Mouse (Mus musculus): Measurements from ENCODE around the gene Med8. TPM values are rescaled to one million over a fixed set of nuclear protein-coding genes. Genes with fewer than 3 reads are reported as not detected.

The Med8 gene
- total RNA-seq (2023), result 59.5 TPM

DNA sequence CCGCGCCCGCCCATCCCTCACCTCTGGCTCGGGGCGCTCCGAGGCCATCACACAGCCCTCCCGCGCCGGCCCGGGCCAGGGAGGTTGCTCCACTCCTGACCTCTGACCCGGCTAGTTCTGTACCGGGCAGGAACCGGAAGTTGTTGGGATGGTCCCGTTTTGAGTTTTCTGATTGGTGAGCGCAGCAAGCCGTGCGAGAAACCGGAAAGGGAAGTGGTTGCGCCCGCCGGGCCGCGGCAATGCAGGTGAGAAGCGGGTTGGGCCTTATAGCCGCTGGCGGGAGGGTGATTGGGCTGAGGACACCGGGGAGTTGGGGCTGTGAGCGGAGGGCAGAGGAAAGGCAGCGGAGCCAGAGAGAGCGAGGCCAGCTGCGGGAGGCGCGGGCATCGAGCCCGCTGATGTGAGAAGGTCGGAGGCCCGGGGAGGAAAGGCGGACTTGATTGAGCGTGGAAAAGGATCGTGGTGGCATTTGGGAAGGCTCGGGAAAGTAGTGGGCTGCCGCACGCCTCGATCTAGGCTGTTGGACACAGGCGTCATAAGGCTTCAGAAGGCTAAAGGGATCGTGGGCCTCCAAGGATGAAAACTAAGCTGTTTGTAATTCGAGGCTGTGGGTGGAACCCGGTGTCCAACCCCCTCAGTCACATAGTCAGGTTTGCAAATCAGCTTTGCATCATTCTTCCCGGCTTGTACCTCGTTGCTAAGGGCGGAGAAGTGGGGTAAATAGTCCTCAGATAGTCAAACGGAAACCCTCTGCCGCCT lies at the start of gene Med8, which contains the start of gene Szt2:
TSS of gene Med8 (plus strand) at position 196 of the 759 bp plus-strand sequence.
TSS of gene Szt2 (minus strand) at position 132 of the 759 bp plus-strand sequence.

DNA sequence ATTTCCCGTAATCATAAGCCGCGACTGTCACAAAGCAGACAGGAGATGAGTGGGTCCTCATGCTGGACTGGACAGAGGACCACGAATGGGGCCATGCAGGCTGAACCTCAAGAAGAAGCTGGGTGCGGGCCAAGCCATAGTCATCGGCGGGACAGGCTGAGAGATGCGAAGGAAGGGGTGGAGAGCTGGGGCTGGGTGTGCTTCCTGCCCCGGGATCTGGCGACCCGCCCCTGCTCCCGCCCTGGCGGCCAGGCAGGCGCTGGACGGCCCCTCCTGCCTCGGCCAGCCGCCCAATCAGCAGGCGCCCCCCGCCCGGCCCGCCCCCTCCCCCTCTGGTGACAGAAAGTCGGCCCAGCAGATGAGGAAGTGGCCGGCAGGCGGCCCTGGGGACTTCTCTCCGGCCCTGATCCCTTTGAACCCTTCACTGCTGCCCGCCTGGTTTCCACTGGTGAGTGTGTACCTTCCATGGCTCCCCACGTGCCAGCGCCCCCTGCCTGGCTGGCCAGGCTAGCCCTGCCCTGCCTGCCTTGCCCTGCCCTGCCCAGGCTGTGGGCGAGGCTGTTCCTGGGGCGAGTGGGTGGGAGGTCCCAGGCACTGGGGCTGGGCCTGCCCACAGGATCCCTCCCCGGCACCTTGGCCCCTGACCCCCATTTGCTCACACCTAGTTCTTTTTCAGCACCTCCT lies 18.8 kb downstream of the Med8 start, which contains the start of gene Elovl1:
TSS of gene Elovl1 (plus strand) at position 326 of the 684 bp plus-strand sequence.

DNA sequence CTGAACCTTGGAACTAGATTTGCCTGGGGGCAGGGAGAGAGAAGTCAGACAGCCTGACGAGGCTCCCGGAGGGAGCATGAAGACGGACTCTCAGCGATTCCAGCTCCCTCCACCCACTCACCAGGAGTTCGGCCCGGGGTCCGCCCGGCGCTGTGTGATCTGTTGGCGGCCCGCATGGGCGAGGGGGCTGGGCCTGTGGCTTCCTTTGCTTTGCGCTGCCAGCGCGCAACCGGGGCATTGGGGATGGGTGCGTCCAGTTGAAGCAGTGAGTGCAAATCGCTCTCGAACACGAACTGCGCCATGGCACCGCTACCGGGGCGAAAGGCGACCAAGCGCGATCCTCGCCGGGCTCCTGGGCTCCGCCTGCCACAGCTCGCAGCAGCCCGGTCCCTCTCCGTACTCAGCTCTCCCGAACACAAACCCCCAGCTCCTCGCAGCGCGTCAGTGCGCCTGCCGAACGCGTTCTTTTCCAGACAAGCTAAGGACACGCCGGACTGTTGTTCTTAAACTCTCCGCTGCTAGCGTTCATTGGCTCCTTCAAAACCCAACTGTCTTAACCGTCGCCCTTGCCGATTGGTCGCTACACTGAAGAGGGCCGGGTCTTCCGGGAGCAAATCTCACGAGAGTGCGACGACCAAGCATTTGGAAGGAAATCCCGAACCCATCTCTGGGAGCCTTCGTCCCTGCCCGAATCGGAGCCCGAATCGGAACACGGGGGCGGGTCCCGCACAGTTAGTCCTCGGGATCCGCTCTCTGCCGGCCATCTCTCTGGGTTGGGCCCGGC lies 27.9 kb downstream of the Med8 start, which contains the start of gene Cdc20:
TSS of gene Cdc20 (minus strand) at position 533 of the 784 bp plus-strand sequence.

DNA sequence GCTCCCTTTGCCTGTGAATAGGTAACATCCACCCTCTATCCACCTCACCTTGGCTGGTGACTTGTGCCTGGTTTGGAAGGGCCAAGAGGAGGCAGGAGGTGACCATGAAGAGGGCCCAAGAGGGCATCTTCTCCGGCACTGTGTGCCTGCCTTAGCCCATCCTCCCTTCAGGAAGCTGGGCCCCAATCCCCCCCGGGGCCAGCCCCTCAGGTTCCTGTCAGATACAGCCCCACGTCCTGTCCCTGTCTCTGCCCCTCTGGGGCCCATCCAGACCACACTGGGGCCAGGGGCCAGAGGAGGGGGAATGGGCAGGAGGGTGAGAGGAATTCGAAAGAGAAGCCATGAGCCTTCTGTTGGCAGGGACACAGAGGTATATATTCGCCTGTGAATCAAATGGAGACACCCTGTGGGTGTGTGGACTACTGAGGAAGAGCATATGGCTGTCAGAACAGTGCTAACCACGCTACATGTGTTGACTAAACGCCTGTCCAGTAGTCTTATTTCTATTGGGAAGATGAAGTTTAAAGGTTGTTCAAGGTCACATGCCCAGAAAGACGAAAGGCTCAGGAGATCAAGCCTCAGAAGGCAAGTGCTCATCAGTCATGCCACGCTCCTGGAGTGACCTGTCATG lies 48.3 kb downstream of the Med8 start, which contains the start of gene Mpl:
TSS of gene Mpl (minus strand) at position 169 of the 631 bp plus-strand sequence.

Other genes with a start within 250 kb of the Med8 start
- gene Kdm4a, start 229.3 kb upstream of the Med8 start, total RNA-seq (2023), result 60.1 TPM
- gene Ptprf, start 117.9 kb upstream of the Med8 start, total RNA-seq (2023), result 1.9 TPM
- 74.1 TPM for gene Szt2, start 64 bp upstream of the Med8 start, total RNA-seq (2023)
- 39.3 TPM for gene Elovl1, start 18.8 kb downstream of the Med8 start, total RNA-seq (2023)
- gene Cdc20, start 28.0 kb downstream of the Med8 start, total RNA-seq (2023), result 4.2 TPM
- gene Mpl, start 48.2 kb downstream of the Med8 start, total RNA-seq (2023), result not detected
- 0.18 TPM for gene Tie1, start 80.7 kb downstream of the Med8 start, total RNA-seq (2023)
- not detected for gene 2610528J11Rik, start 117.7 kb downstream of the Med8 start, total RNA-seq (2023)
- gene Tmem125, start 134.7 kb downstream of the Med8 start, total RNA-seq (2023), result not detected
- gene Cfap57, start 211.4 kb downstream of the Med8 start, total RNA-seq (2023), result not detected
- gene Ebna1bp2, start 211.5 kb downstream of the Med8 start, total RNA-seq (2023), result 69.7 TPM
- not detected for gene Olfr62, start 249.6 kb downstream of the Med8 start, total RNA-seq (2023)

Measured in CD8-positive naive resting alpha-beta T cell, adult 57 days (primary cell).